Mouse (Mus musculus) cerebellum, adult 9-10 months (tissue): ENCODE measurements around the gene Abhd17c.
"Not testable (repeated sequence)": the region's sequence is repeated elsewhere in the genome, so short reads cannot be mapped to it uniquely, and the experiment has no call there.

Experiments used
- DNase-seq: peaks from one replicate; pipeline ENCODE4 v3.0.0; 2022

Abhd17c gene

DNA sequence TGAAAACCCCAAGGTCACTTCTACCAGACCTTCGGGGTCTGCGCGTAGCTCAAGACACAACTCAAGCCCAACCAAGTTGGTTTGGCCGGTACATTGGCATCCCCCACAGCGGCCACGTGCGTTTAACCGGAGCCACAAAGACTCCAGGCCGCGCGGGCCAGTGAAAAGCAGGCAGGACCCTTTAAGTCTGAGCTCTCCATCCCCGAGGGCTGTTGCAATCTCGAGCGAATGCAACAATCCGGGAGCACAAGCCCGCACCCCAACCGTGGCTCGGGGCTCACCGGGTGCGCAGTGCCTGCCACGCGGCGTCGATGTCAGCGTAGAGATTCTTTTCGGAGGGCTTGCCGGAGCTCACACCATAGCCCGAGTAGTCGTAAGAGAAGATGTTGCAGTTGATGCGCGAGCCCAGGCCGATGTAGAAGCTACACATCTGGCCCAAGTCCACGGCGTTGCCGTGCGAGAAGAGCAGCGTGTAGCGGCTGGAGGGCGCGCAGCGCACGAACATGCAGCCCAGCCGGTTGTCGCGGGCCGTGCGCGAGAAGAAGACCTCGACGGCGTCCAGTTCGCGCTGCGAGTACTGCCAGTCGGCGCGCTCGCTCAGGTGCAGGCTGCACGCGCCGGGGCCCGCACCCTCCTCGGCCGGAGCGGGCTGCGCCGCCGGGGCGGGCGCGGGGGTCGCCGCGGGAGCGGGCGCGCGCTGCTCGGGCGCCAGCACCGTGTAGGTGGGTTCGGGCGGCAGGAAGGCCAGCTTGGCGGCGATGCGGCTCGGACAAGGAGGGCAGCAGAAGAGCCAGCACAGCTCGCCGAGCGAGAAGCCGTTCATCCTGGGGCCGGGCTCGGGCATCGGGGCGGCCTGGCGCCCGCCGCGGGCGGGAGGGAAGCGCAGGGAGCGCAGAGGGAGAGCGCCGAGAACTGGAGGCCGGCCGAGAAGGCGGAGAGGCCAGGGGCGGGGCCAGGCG lies at the start of gene Abhd17c:
Abhd17c (minus strand) TSS at position 893 of the 959 bp plus-strand sequence.
- peak; percentile 50 for DNase-seq

GRCm38 (mm10) chr7:84197208-84197860 lies 45.6 kb upstream of the Abhd17c start:
- no peak for DNase-seq

DNA sequence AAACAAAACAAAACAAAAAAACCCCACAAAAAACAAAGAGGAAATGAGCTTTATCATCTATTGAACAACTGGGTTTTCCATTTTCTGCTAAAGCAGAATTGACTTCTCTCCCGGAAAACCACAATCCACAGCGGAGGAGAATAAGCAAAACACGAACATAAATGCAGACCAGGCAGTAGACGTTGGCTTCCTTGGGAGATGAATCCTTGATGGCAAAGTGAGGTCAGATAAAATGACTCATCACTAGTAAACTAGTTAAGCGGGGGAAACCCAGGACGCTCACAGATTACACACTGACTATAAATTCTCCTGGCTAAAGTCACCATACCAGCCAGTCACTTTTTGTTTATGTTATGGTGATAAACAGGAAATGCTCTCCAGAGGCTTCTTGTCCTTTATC lies 44.5 kb upstream of the Abhd17c start:
- DNase-seq: no peak

- no peak for DNase-seq
These were observed 40.6 kb upstream of the Abhd17c start for GRCm38 (mm10) chr7:84192256-84192655.

GRCm38 (mm10) chr7:84191476-84191875 lies 39.8 kb upstream of the Abhd17c start:
- no peak for DNase-seq

- DNase-seq: no peak
These were observed 36.5 kb upstream of the Abhd17c start for GRCm38 (mm10) chr7:84188196-84188595.

- no peak for DNase-seq
These were observed 33.5 kb upstream of the Abhd17c start for GRCm38 (mm10) chr7:84185196-84185595.

DNA sequence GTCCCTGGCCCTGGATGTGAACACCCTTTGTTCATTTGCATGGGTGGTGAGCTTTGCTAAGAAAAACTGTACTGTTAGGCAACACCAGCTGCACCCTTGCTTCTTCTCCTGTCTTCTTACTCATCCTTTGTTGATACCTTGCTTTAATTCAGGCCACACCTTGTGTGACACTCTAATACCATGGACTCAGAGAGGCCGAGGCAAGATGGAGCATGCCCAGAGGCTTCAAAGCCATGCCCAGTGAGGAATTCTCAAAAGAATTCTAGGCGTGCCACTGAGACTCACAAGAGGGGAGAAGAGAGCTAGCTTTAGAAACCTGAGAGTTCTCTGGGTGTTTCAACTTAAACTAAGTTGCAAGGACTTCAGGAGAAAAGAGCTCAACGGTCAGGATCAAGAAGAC lies 33.0 kb upstream of the Abhd17c start:
- DNase-seq: no peak

DNA sequence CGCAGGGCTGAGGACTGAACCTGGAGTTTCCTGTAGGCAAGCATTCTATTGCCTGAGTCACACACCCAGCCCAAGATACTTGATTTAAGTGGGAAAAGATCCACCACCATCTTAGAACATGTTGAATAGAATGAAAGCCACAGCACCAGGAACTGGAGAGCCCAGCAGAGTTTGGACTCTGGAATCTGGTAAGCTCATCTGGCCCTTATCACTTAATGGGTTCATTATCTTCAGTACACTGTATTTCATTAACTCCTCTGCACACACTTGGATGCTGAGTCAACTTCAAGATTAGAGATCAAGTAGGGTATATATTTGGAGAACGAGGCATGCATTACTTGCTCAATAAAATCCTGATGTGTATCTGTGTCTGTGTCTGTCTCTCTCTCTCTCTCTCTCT lies 27.1 kb upstream of the Abhd17c start:
- DNase-seq: not testable (repeated sequence)

DNA sequence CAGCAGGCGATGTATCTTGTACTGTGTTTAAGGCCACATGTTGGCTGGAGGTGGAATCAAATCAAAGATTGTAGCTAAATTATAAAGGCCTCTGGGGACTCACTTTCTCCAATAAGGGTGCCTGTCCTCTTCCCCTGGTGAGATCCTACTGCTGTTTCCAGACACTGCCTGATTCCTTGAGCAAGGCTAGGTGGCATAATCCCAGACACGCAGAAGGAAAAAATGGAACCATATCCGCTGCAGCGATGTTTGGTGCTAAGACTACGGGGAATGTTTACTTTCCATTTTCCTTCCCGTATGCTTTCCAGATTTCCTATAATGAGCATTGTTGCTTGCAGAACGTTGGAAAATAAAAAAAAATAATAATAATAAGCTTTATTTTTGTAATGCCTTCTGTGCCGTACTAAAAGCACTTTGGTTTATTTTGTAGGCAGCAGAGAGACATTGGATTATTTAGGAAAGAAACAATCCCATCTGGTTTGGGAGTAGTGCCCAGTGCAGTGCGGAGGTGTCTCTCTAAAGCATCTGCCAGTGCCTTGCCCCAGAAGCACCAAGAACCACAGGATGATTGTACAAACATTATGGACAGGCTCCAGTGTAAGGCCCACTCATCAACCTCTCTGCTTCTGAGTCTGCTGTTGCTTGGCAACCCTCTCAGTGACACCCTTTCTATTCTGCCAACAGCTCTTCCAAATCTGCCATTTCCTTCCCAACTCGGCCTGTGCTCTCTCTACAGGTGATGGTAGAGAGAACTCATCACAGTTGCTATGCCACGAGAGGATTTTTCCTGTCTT lies 23.2 kb upstream of the Abhd17c start:
- DNase-seq: peak; percentile 16

DNA sequence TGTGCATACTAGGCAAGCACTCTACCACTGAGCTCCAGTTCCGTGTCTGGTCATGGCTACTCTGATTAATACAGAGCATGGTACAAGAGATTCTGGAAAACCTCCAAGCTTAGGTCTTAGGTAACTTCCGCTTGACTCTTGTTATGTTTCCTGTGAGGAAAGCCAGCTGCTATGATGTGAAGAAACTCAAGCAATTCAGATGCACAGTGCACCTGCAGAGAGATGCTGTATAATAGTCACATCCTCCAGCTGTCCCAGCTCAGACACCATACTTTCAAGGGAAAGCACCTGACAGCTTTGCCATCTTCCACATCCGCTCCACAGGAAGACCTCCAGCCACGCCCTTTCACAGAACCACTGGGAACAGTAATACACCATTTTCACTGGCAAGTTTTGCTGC lies 21.7 kb upstream of the Abhd17c start:
- no peak for DNase-seq

GRCm38 (mm10) chr7:84171177-84171787 lies 19.6 kb upstream of the Abhd17c start:
- no peak for DNase-seq

DNA sequence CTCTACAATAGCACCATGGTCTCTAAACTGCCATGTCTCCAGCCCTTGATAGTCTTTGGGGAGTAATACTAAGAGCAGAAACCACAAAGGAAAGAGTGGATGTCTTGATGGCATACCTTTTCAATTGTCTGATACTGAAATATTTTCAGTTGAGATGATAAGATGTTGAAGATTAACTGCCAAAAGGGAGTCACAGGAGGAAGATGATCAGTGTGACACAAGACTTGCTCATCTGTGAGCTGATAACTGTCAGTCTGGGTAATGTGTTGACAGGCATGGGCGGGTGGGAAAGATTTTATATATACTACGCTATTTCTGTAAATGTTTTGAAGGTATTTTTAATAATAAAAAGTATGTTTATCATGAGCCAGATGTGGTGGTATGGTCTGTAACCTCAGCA lies 16.7 kb upstream of the Abhd17c start:
- no peak for DNase-seq

- no peak for DNase-seq
These were observed 15.2 kb upstream of the Abhd17c start for GRCm38 (mm10) chr7:84166721-84167419.

DNA sequence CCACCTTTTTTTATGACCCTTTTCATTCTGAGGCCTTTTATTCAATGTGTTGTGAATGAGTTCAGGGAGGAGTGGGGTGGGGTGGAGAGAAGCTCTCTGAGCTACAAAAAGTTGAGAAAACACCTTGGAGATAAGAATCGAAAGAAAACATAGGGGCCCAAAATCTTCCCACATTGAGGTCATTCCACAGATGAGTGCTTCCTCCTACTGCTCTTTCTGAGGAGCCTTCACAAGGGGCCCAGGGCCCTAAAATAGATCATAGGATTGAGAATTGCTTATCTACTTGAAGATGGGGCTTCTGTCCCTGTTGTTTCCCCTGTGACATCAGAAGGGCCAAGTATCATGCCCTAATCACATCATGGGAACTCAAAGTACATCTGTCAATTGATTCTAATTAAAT lies 14.3 kb upstream of the Abhd17c start:
- DNase-seq: no peak

DNA sequence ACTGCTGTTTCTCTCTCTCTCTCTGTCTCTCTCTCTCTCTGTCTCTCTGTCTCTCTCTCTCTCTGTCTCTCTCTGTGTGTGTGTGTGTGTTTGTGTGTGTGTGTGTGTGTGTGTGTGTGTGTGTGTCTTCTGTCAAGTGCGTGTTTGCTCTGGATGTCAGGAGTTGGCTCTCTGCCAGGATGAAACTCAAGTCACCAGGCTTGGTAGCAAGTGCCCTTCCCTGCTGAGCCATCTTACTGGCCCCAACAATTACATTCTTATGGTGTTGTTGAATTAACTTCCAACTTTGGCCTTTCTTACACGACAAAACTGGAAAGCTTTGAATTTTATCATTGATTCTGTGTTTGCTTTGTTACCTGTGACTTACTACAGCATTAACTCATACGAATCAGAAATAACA lies 13.6 kb upstream of the Abhd17c start:
- no peak for DNase-seq

DNA sequence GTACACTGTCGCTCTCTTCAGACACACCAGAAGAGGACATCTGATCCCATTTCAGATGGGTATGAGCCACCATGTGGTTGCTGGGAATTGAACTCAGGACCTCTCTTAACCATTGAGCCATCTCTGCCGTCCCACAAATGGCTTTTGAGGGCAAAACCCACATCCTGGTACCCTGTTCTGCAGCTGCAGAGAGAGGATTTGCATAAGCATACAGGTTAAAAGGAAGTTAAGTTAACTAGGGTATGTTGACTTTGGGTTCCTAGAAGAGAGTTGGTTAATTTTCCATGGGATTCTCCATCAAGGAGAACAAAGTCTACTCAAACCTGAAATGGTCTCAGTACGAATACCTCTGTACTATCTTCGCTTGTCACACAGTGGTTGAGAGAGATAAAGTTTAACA lies 13.2 kb upstream of the Abhd17c start:
- DNase-seq: no peak

GRCm38 (mm10) chr7:84164419-84164818 lies 12.7 kb upstream of the Abhd17c start:
- DNase-seq: no peak

DNA sequence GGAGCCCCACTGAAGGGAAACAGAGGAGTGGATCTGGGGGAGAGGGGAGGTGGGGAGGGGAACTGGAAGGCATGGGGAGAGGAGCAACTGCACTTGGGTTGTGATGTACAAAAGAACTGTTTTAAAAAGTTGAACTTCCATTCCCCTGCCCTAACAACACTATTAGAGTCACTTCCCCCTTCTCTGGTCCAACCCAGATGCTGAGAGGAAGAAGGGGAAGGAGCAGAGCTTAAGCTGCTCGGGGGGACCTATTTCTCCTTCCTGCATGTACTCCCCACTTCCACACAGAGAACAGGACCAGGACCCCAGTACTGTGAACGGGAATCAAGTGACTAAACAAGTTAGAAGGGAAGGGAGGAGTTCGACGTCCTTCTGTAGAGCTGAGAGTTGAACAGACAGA lies 11.9 kb upstream of the Abhd17c start:
- DNase-seq: no peak

GRCm38 (mm10) chr7:84159414-84159813 lies 7.7 kb upstream of the Abhd17c start:
- DNase-seq: no peak

DNA sequence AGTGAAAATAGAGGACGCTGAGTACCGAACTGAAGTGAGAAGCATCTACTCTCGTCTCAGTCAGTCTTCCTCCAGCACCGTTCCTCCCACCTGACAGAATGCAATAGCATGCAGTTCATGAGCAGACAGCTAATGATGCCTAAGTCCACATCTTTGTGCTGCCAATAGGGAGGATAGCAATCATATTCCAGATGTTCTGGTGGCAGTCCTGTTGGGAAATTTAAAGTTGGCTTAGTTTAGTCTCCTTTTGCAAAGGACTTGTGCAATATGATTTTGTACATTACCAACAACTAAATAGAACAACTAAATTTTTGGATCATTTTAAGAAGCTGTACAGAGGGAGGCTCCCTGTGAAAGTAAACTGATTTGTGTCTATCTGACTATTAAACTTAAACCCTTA lies 2.1 kb upstream of the Abhd17c start:
- no peak for DNase-seq

DNA sequence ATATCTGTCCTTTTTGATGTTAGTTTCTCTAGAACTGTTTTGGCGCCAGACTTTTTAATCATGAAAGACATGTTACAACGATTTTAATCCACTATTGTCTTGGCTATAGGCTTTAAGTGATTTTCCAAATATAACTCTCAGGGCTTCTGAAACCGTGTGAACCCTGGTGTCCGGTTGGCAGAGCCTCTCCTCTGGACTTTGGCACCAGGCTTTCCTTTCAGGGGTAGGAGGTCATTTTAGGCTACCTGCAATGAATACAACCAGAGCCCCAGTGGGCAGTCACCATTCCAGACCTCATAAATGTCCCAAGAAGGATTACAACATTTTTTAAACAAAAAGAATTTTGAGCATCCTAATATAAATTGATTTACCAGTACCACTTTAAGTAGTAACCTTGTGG lies 1.1 kb upstream of the Abhd17c start:
- DNase-seq: peak; percentile 37
